Mouse (Mus musculus) liver, adult 10 weeks (tissue): ENCODE data around the gene Btbd35f16. TPM values are rescaled to one million over a fixed set of nuclear protein-coding genes. Genes with fewer than 3 reads are reported as not detected.

Experiments used
- polyA plus RNA-seq: library from polyadenylated mRNA; stranded (reverse); fragments of 350-450 nt; fragmentation: Illumina TruSeq; extraction: RNeasy Lipid Tissue Mini Kit (QIAGEN cat#74804); gene quantifications from one replicate; pipeline ENCODE4 v1.2.3, GENCODE M21; 2014; ENCODE audit warnings: low read depth, low replicate concordance

Btbd35f16 gene
- polyA plus RNA-seq, result not detected

DNA sequence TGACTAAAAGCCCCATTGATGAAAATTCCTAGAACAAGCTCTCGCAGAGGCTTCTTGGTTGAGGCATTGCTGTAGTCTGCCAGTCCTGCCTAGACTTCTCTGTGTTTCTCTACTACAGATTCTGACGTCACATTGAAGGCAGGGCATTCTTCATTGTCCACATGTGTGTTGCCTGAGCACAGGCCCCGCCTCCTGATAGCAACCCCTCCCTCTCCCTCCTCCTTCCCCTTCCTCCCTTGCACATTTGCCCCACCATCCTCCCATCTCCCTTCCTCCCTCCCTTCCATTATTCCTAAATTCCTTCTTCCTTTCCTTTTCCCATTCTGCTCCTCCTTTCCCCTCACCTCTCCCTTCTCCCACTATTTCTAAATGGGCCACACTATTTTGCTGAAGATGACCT is at the start of gene Btbd35f16:
Btbd35f16 (minus strand) TSS at position 101 of the 400 bp plus-strand sequence.

Other genes starting within 250 kb of the Btbd35f16 start
- not detected for gene Btbd35f10, start 204.1 kb downstream of the Btbd35f16 start, polyA plus RNA-seq
- gene Btbd35f3, start 80.7 kb upstream of the Btbd35f16 start, polyA plus RNA-seq, result not detected
- not detected for gene Btbd35f28, start 239.6 kb upstream of the Btbd35f16 start, polyA plus RNA-seq